Mouse (Mus musculus): ENCODE results near the gene Recql. TPM values are rescaled to one million over a fixed set of nuclear protein-coding genes. Genes with fewer than 3 reads are reported as not detected.
A peak's percentile ranks its signal among the peaks of the same experiment; 100 is the strongest.
"Not testable (repeated sequence)": the region's sequence is repeated elsewhere in the genome, so short reads cannot be mapped to it uniquely, and the experiment has no call there.

Gene Recql
- polyA plus RNA-seq, 1 experiment from 2014 or later = 23.9 TPM

DNA sequence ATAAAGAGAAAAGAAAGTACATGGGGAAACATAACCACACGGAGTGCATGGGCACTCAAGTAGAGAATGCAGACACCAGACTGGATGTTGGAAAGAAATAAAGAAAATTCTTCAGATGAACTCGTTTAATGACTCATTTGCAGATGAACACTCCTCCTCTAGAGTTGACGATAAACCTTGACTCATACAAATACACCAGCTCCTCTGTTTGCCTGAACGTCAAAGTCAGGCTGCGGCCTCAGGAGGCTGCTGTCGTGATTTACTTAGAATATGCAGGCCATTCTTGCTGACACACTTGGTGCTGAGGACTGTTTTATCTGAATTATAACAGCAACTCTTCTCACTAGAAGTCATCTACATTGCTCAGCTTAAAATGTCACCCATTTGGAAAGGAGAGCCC lies 24.9 kb downstream of the Recql start:
- Histone ChIP-seq H3K27me3 (no peaks in the 10 kb centered on the region), H3K4me1 (replicated peaks) (no peaks in the 10 kb centered on the region), H3K9me3 (no peaks in the 10 kb centered on the region), H3K4me2 (no peak overlapping the region), H3K27ac (replicated peaks) (no peak overlapping the region), H3K36me3 (peaks cover 75% of the 10 kb centered on the region), H3K4me3 (no peak overlapping the region), H3K9ac (no peak overlapping the region)
- ATAC-seq (ENCODE audit: low FRiP score, low read depth) = no peak
- WGBS = 94% methylated on average over 6 of the region's 6 CpGs

DNA sequence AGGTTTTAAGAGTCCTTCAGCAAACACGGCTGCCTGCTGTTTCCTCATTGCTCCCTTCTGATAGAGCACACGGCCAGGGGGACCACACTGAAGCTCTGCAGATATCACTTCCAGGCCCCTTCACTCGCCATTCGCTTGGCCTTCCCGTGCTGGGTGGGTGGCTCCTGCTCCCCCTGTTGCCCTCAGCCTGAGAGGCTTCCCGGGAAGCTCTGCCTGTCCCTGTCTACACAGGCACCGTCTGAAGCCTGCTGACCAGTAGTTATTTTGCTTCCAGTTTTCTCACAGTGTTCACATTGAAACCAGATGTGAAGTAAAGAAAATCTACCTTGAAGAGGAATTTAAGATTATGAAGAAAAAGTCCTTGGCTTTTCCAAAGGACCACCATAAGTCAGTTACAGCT lies 29.8 kb downstream of the Recql start:
- H3K4me1 ChIP-seq (replicated peaks) = no peaks in the 10 kb centered on the region
- no peak overlapping the region for H3K27ac ChIP-seq (replicated peaks)
- no peak overlapping the region for H3K9ac ChIP-seq
- H3K27me3 ChIP-seq = no peaks in the 10 kb centered on the region
- WGBS = 78% methylated on average over 7 of the region's 7 CpGs
- H3K4me3 ChIP-seq = no peak overlapping the region
- no peak overlapping the region for H3K4me2 ChIP-seq
- ATAC-seq (ENCODE audit: low FRiP score, low read depth) = no peak
- H3K9me3 ChIP-seq = no peaks in the 10 kb centered on the region
- H3K36me3 ChIP-seq = peaks cover 74% of the 10 kb centered on the region

DNA sequence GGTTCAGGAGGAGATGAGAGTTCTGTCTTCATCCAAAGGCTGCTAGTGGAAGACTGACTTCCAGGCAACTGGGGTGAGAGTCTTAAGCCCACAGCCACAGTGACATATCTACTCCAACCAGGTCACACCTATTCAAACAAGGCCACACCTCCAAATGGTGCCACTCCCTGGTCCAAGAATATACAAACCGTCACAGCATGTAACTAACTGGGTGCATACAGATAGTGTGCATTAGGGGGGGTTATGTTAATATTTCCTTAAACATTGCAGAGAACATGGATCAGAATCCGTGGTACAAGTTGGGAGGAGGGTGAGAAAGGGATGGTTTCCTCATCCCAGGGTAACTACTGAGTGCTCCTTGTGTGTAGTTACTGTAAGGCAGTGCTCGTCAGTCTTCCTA lies 34.8 kb downstream of the Recql start:
- not testable (repeated sequence) for H3K27me3 ChIP-seq; H3K4me1 ChIP-seq (replicated peaks); H3K9me3 ChIP-seq; H3K9ac ChIP-seq; H3K4me3 ChIP-seq; H3K4me2 ChIP-seq; ATAC-seq (ENCODE audit: low FRiP score, low read depth); H3K27ac ChIP-seq (replicated peaks)
- peaks cover 57% of the 10 kb centered on the region for H3K36me3 ChIP-seq
- WGBS = 89% methylated on average over 3 of the region's 3 CpGs

DNA sequence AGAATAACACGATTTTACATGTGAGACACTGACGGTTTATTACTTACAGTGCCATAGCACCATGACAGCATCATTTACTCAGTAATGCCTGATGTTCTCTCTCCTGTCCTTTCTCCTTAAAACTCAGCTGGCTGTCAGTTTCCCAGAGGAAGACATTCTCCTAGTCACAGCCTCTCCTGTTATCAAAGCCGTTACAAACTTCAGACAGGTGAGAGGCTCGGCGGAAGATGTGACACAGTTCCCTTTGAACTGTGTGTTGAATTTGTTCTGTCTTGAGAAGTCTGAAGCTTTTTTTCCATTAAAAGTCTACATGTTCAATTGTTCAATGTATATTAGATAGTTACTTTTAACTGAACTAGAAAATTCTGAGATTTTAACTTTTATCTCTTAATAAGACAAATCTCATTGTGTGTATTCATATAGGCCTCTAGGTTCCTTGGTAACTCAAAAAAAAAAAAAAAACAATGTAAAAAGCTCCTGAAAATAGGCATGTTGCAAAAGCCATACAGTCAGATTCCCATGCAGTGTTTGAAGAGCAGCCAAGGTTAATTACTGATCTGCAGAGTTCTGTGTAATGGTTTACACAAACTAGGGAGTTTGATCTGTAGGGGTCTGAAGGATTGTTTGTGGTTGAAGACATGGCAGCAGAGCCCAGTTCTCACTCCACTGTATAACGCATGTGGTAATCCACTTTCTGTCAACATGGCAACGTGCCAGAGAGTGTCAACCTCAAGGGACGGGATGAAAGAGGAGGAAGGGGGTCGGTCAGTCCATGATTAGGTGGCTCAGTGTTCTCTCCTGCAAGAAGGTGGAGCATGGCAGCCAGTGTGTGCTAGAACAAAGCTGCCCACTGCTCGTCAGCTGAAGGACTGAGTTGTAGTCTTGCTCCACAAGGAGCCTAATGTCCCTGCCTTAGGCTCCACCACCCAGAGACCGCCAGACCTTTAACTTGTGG lies 39.2 kb downstream of the Recql start:
- Histone ChIP-seq H3K4me1 (replicated peaks) (peaks cover 13% of the 10 kb centered on the region), H3K27ac (replicated peaks) (no peak overlapping the region), H3K36me3 (peaks cover 32% of the 10 kb centered on the region), H3K4me3 (no peak overlapping the region), H3K4me2 (no peak overlapping the region), H3K9ac (no peak overlapping the region), H3K27me3 (no peaks in the 10 kb centered on the region), H3K9me3 (no peaks in the 10 kb centered on the region)
- ATAC-seq (ENCODE audit: low FRiP score, low read depth) = no peak
- 79% methylated on average over 11 of the region's 11 CpGs for WGBS

DNA sequence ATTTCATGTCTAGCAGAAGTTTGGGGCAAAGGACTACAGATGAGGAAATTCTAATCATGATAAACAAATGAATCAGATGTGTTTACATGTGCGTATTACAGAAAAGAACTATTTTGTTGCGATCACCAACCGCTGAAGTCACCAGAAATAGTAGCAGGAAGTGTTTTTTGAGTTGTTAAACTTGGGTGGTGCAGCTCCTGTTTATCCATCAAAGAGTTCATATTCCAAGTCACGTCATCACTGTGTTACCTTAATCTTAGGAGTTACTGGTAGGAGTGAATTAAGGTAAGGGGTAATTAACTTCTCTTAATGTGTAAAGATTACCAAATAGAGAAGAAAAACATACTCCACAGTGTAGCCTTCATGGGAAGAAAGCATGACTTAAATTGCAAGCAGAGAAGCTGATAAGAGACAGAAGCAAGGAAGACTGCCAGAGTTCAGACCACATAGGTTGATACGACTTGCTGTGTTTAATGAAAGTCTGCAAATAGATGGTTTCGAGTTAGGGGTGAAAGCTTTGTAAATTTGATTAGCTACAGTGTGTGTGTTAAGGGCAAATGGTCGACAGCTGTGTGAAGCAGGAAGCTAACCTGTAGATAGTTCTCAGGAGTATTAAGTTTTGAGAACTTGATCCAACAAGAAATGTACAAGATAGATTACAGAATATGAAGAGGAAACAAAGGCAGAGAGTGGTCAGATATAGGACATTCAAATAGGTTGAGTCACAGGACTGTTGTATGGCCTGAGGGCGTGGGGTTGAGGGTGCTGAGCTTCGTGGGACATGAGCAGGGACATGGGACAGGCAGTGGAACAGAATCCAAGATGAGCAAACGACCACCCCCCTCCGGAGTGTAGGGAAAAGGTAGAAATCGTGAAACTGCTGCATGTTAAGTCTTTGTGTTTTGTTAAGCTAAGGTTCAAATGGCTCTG lies 40.4 kb downstream of the Recql start:
- peak overlapping the region; percentile 58 for H3K9ac ChIP-seq
- ATAC-seq (ENCODE audit: low FRiP score, low read depth) = no peak
- peaks cover 24% of the 10 kb centered on the region for H3K36me3 ChIP-seq
- no peaks in the 10 kb centered on the region for H3K9me3 ChIP-seq
- 66% methylated on average over 12 of the region's 12 CpGs for WGBS
- peak overlapping the region; percentile 82 for H3K4me3 ChIP-seq
- peak overlapping the region; percentile 90; the same call in 1 of the 2 replicates for H3K27ac ChIP-seq (replicated peaks)
- H3K4me1 ChIP-seq (replicated peaks) = peaks cover 13% of the 10 kb centered on the region
- peak overlapping the region; percentile 55 for H3K4me2 ChIP-seq
- no peaks in the 10 kb centered on the region for H3K27me3 ChIP-seq

DNA sequence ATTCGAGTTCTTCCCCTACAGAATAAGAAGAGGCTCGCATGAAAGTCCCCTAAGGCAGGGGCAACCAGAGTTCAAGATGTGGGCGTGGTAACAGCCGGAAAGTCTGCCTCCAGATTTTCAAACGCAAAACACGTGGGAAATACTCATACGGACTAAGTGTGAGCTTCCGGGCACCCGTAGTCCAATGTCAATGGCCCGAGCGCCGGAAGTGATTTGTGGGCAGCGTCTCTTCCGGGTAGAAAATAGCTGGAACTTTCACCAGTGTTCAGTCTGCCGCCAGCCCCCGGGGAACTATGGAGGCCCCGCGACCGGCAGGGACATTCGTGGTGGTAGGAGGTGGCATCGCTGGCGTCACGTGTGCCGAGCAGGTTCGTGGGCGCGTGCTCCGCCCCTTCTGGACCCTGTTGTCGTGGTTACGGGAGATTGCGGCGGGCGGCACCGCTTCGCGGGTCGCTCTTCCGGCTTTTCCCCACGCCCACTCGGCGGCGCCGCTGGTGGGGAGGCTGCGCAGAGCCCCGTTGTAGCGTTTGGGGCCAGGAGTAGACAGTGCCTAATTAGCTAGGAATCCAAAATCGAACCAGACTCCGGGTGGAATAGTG lies 41.3 kb downstream of the Recql start, which contains the start of gene Pyroxd1:
Pyroxd1 (plus strand) TSS at position 215 of the 599 bp plus-strand sequence.
- peak within 1 kb of the TSS; percentile 90 for H3K27ac ChIP-seq (replicated peaks)
- no peaks in the 10 kb centered on the region for H3K27me3 ChIP-seq
- H3K36me3 ChIP-seq = peaks cover 16% of the 10 kb centered on the region; the same call in 1 of the 2 replicates
- WGBS = under 1% methylated on average over 48 of the region's 48 CpGs
- peak within 1 kb of the TSS; percentile 58 for H3K9ac ChIP-seq
- no peaks in the 10 kb centered on the region for H3K9me3 ChIP-seq
- peaks cover 13% of the 10 kb centered on the region for H3K4me1 ChIP-seq (replicated peaks)
- ATAC-seq (ENCODE audit: low FRiP score, low read depth) = peak; percentile 94
- H3K4me3 ChIP-seq = peak within 1 kb of the TSS; percentile 82
- peak within 1 kb of the TSS; percentile 55 for H3K4me2 ChIP-seq

DNA sequence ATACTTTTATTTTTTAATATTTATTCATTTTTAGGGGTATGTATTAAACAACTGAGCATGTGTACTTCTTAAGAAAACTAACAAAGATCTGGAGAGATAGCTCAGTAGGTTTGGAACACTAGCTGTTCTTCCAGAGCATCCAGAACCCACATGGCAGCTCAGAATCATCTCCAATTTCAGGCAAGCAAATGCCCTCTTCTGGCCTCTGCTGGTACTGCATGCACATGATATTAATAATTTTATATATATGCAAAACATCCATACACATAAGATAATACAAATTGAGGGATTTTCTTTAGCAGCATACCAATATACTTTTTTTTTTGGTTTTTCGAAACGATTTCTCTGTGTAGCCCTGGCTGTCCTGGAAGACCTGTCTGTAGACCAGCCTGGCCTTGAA lies 43.3 kb downstream of the Recql start:
- H3K4me2 ChIP-seq = no peak overlapping the region
- no peaks in the 10 kb centered on the region for H3K9me3 ChIP-seq
- H3K36me3 ChIP-seq = peaks cover 6% of the 10 kb centered on the region; the same call in 1 of the 2 replicates
- peaks cover 13% of the 10 kb centered on the region for H3K4me1 ChIP-seq (replicated peaks)
- no peak for ATAC-seq (ENCODE audit: low FRiP score, low read depth)
- WGBS = 72% methylated on average over 2 of the region's 2 CpGs
- H3K27me3 ChIP-seq = no peaks in the 10 kb centered on the region
- H3K4me3 ChIP-seq = no peak overlapping the region
- no peak overlapping the region for H3K9ac ChIP-seq
- no peak overlapping the region for H3K27ac ChIP-seq (replicated peaks)

DNA sequence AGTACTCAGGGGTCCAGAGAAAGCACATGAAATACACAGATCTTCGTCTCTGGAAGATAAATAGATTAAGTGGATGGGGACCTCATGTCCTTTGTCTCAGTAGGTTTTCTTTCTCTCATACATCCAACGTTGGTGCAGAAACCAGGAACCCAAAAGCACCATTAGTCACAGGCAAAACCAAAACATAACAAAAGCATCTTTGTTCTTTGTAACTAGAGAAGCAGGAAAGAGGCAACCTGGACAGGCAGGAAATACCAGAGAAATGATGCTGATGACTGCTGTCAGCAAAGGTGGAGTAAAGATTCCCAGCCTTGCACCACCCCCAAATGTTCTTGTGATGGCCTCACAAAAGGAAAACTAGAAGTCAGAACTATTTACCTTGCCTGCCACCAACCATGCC lies 47.3 kb downstream of the Recql start:
- Histone ChIP-seq H3K27ac (replicated peaks) (no peak overlapping the region), H3K4me2 (no peak overlapping the region), H3K4me1 (replicated peaks) (no peaks in the 10 kb centered on the region), H3K9me3 (no peaks in the 10 kb centered on the region), H3K27me3 (no peaks in the 10 kb centered on the region), H3K9ac (no peak overlapping the region), H3K36me3 (no peaks in the 10 kb centered on the region), H3K4me3 (no peak overlapping the region)
- 45% methylated on average over 2 of the region's 2 CpGs for WGBS
- no peak for ATAC-seq (ENCODE audit: low FRiP score, low read depth)

DNA sequence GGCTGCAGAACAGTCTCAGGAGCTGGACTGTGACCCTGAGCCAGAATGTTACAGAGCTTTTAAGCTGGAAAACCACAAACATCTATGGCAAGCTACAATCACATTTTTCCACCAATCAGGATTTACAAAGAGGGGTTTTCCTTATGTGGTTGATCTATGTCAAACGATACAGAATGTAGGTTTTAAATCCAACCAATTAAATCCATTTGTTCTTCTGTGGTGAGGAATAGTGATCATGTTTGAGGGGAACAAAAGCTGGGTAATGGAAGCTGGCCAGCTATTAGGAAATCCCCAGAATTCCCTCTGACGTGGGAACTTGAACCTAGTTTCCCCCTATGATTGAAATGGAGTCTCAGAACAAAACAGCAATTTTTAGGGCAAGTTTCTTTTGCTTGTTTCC lies 47.9 kb downstream of the Recql start:
- no peak for ATAC-seq (ENCODE audit: low FRiP score, low read depth)
- no peaks in the 10 kb centered on the region for H3K36me3 ChIP-seq
- no peaks in the 10 kb centered on the region for H3K9me3 ChIP-seq
- no peak overlapping the region for H3K27ac ChIP-seq (replicated peaks)
- no peak overlapping the region for H3K4me2 ChIP-seq
- no peaks in the 10 kb centered on the region for H3K27me3 ChIP-seq
- no peak overlapping the region for H3K9ac ChIP-seq
- 73% methylated on average over 2 of the region's 2 CpGs for WGBS
- no peak overlapping the region for H3K4me3 ChIP-seq
- no peaks in the 10 kb centered on the region for H3K4me1 ChIP-seq (replicated peaks)

DNA sequence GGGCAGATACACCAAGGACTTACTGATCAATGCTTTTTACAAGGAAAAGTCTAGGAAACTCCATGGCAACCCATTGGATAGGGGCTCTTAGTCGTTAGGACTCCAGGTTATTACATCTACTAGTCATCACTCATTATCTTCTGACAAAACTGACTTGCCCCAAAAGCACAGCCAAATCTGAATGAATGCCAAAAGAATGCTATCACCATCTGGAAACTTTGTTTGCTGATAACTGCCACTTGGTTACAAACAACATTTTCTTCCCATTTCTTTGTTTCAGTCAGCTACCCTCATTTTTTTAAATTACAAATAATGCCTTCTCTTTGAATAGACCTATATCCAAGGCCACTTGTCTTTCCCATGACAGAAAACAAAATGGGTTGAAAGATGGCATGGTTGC lies 57.7 kb downstream of the Recql start:
- H3K36me3 ChIP-seq = no peaks in the 10 kb centered on the region
- H3K4me1 ChIP-seq (replicated peaks) = no peaks in the 10 kb centered on the region
- H3K9ac ChIP-seq = no peak overlapping the region
- H3K27ac ChIP-seq (replicated peaks) = no peak overlapping the region
- WGBS = 79% methylated on average over 1 of the region's 1 CpGs
- H3K9me3 ChIP-seq = no peaks in the 10 kb centered on the region
- no peaks in the 10 kb centered on the region for H3K27me3 ChIP-seq
- no peak overlapping the region for H3K4me3 ChIP-seq
- H3K4me2 ChIP-seq = no peak overlapping the region
- no peak for ATAC-seq (ENCODE audit: low FRiP score, low read depth)

DNA sequence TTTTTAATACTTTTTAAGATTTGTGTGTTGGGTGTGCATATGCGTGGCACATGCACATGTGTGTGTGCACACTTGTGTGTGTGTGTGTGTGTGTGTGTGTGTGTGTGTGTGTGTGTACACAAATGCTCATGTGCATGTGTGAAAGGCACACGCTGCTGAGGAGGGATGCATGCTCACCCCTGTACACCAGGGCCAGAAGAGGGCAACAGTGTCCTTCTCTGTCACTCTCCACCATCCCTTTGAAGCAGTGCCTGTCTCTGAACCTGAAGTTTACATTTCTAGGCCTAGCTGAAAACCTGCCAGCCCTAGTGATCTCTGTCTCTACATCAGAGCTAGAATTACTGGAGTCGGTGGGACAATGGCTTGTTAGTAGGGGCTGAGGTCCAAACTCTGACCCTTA lies 60.3 kb downstream of the Recql start:
- H3K36me3 ChIP-seq = no peaks in the 10 kb centered on the region
- no peaks in the 10 kb centered on the region for H3K4me1 ChIP-seq (replicated peaks)
- no peaks in the 10 kb centered on the region for H3K27me3 ChIP-seq
- ATAC-seq (ENCODE audit: low FRiP score, low read depth) = no peak
- 82% methylated on average over 3 of the region's 3 CpGs for WGBS
- H3K4me2 ChIP-seq = no peak overlapping the region
- no peak overlapping the region for H3K9ac ChIP-seq
- H3K4me3 ChIP-seq = no peak overlapping the region
- no peaks in the 10 kb centered on the region for H3K9me3 ChIP-seq
- no peak overlapping the region for H3K27ac ChIP-seq (replicated peaks)
